Mouse (Mus musculus) layer of hippocampus, adult 9-11 months (tissue): ENCODE measurements around the gene Fgf10.

Source experiments
- DNase-seq: peaks from one replicate; pipeline ENCODE4 v3.0.0; 2022

Gene Fgf10

GRCm38 (mm10) chr13:118669491-118669890 is at the start of gene Fgf10:
Fgf10 (plus strand) TSS chr13:118669791.
- no peak for DNase-seq

GRCm38 (mm10) chr13:118629661-118630428 is 39.7 kb upstream of the Fgf10 start:
- DNase-seq, result no peak

DNA sequence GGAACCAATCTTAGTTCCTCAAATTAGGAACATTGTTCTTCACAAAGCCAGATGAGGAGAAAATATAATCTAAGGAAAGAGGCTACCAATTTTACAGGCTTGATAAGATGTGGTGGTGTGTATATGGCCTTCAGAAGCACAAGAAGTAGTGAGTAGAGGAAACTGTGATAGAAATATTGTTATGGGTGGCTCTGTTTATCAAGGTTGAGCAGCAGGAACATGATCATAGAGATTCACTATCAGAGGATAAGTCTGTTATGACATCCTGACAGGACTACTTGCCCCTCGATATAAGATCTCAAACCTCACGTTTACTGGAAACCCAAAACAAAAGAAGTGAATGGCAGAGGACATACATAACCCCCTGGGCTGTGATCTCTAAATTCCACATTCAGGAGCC is 38.1 kb upstream of the Fgf10 start:
- DNase-seq, result no peak

DNA sequence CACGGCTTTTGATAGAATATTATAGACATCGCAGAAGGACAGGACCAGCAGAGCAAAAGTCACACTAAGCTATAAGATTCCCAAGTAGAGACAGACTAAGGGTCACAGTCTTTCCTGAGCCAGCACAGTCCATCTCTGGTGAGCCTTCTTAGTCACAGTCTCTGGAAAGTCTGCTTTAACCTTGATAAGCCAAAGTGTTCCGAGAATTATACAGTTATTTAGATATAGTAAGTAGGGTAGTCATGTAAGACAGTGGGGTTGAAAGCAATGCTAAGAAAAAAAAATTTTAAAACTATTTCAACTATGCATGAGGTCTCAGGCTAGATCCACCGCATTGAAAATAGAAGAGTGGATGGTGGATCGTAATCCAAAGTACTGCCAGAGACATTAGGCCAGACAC is 33.5 kb upstream of the Fgf10 start:
- DNase-seq, result no peak

DNA sequence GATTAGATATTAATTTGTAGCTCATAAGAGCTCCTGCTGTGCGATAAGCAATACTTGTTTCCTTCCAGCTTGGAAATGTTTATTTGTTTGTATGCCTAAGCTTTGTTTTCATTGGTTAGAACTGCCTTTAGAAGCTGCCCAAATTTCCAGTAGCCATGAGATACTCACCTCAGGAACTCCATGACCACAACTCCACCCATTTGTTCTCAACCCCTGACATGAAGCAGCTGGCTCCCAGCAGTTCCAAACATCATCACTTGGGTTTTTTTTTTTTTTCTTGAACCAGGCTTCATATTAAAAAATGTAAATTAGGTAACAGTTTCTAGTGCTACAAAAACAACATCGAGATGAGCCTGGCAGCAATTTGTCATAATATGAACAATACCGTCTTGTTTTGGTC is 27.0 kb upstream of the Fgf10 start:
- no peak for DNase-seq

GRCm38 (mm10) chr13:118643138-118643537 is 26.5 kb upstream of the Fgf10 start:
- DNase-seq, result no peak

GRCm38 (mm10) chr13:118656991-118657390 is 12.6 kb upstream of the Fgf10 start:
- no peak for DNase-seq

DNA sequence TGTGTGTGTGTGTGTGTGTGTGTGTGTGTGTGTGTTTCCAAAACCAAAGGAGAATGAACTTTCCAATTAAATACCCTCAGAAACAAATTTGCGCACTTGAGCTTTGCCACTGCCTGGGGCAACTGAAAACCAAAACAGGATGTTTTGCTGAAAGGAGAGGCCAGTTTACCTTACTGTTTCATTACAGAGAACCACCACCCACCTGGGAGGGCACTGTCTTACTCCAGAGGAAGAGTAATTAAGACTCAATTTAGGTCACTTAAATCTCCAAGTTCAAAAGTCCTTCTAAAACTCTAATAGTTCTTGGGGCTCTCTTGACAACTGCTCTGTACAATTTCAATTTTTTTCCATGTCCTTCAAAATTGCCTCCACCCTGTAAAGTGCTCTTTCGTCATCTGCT is 11.6 kb upstream of the Fgf10 start:
- DNase-seq, result no peak

DNA sequence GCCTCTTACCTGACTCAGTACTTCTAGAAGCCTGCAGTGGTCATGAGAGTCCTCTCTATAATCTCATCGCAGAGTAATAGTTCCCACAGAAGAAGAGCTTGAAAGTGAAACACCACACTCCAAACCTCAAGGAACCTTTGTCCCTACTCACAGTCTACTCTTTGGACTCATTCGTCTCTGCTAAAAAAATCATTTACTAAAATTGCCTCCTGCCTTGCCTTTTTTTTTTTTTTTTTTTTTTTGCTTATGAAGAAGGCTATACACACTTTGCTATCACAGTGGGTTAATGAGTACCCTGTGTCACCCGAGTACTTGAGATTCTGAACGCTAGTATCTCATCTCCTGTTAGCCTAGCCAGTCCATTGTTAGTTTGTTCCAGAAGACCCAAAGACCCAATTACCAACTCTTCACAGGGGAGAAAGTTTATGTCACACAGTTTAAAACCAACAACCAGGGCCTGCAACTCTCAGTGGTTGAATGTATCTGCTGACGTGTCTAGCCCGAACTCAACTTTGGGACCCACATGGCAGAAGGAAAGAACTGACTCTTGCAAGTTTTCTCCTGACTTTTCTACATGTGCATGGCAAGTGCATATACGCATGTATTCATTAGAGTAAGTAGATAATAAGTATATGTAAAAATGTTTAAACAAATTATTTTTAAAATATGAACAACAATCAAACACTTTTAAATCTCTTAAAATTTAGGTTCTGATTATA is 10.8 kb upstream of the Fgf10 start:
- DNase-seq, result no peak

DNA sequence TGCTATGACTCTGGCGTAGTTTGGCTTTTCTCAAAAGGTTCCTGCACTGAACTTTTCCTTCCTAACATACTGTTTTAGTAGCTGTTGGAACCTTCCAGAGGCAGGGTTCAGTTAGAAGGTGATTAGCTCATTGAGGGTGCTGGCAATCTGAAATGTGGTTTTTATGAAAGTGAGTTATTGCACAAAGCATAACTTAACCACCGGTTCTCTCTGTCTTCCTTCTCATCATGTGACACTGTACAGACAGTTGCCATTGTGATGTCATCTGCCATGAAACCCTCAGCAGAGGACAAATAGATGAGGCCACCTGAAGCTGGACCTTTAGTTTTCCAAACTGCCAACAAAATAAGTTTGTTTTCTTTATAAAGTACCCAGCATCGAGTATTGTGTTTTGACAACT is 7.9 kb upstream of the Fgf10 start:
- DNase-seq, result no peak

DNA sequence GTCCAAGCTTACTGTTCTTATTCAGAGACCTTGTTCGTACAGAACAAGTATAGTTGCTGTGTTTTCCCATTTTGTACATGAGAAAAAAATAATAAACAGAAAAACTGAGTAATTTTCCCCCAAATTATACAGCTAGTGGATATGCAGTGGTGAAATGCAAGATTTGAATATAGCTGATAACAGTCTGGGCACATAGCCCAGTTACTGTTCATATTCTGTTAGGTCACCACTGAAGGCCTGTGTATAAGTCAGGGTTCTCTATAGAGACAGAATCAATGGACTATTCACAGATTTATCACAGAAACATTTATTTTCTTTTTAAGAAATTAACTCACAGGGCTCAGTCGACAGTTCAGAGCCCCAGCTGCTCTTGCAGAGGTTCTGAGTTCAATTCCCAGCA is 4.7 kb upstream of the Fgf10 start:
- no peak for DNase-seq

GRCm38 (mm10) chr13:118679228-118679627 is 9.6 kb downstream of the Fgf10 start:
- no peak for DNase-seq

DNA sequence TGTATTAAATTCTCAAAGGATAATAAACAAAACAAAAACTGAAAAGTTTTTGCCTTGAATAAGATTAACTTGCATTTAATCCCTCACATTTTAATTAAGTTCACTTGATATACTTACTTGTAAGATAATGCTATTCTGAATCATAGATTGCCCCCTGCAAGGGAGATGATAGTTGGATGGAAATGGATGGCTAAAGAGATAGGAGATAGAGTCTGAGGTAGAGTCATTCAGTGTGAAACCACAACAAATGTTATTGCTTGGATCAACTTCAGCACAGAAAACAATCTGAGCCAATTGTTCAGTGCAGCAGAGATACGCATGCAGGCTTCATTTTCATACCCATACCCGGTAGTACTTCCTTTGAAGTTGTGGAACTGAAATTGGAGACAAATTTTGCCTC is 23.5 kb downstream of the Fgf10 start:
- no peak for DNase-seq

DNA sequence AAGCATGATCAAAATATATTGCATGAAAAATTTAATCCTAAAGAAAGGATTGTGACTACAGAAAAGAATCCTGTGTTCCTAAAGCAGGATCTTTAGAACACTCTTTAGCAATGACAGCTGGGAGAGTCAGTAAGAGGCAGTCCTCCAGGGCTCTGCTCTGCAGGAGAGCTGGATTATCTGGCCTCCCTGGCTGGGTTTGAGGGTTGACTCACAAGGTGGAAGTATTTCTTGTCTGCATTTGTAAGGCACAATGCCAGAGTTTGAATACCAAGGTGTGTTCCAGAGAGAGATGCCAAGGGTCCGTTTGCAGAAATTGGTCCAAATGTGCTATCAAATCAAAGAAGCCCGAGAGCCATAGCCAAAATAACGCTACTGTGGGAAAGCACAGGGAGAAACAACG is 25.5 kb downstream of the Fgf10 start:
- DNase-seq, result no peak

DNA sequence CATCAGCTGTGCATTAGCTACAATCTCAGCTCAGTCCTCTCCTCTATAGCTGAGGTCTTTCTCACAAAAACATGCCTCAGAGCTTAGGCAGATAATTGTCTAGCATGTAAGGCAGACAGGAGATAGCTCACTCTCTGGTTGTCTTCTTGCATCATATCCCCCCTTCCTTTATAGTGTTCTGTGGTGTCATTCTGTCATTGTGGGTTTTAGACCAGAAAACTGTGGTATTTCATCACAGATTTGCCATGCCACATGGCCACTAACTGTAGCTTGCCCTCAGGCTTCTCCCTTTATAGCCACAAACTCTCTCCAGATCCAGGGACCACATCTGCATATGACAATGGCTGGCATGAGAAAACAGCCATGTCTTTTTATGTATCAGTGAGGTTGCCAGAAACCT is 34.1 kb downstream of the Fgf10 start:
- no peak for DNase-seq

DNA sequence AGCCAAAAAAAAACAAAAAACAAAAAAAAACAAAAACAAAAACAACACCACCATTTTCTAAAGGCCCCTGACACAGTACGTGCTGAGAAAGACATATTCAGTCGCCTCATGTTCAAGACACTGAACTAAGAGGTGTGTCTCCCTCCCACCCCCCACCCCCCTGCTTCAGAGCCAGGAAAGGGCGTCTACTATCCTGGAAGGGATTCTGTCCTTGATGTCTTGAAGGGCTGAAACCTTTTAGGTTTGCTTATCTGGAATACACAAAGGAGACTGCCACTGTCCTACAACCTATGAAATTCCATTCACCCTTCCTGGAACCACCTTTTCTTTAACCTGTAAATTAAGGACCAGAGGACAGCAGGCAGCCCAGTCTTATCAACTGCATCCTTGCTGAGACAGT is 36.1 kb downstream of the Fgf10 start:
- no peak for DNase-seq

- DNase-seq, result no peak
These were observed 40.3 kb downstream of the Fgf10 start for GRCm38 (mm10) chr13:118709912-118710311.

DNA sequence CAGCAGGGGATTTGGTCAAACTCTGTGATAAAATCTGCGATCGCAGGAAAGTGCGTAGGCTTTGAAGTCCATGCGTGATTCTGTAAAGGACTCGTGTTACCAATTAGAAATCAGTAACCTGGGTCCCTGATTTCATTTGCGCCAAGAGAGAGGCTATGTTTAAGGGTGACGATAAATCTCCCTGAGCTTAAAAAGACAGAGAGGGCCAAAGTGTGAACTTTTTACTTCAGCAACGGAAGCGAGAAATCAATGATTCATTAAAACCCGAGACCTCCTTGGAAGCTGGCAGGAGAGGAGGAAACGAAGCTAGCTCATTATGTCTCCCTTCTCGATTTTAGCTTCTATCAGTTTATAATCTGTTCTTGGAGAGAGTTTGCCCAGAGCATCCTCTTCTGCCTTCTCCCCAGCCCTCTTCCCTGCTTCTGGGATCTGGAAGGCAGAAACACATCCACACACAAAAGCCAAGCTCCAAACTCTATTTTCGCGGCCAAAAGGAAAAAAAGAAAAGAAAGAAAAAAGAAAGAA is 44.1 kb downstream of the Fgf10 start:
- no peak for DNase-seq

DNA sequence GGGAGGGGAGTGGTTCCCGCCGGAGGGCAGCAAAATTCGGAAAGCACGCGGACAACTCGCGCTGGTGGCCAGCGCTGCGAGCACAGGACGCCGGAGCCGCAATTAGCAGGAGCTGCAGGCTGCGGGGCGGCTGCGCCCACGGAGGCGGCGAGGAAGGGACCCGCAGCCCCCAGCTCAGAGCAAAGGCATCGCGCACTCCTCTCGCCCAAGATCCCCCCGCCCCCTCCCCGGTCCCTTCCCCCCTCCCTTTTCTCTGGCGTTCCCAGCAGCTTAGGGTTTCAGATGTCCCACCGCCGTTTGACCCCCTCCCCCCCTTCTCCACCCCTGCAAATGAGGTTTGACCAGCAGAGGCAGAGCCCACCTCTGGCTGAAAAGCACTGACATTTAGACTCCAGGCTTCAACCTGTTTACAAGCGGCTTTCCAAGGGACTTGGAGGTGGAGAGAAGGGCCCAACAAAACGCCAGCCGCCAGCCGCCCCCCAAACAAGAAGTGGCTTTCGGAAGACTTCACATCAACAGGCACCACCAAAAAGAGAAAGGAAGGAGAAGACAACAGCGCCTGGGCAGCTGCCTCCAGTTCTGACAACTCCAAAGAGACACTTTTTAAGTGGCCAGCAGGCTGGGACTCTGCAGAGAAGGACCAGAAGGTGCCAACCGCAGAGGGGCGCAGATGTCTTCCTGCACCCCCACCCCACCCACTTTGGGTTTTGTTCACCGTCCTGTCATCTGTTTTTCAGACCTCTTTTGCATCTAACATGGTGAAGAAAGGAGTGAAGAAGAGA is 44.9 kb downstream of the Fgf10 start:
- DNase-seq, result no peak

GRCm38 (mm10) chr13:118715066-118716018 is 45.8 kb downstream of the Fgf10 start:
- no peak for DNase-seq

GRCm38 (mm10) chr13:118716265-118716664 is 46.7 kb downstream of the Fgf10 start:
- no peak for DNase-seq

GRCm38 (mm10) chr13:118716726-118717125 is 47.1 kb downstream of the Fgf10 start:
- no peak for DNase-seq
